Mouse (Mus musculus) megakaryocyte, embryonic 14.5 days (primary cell): ENCODE measurements around the gene Ubxn11. TPM values are rescaled to one million over a fixed set of nuclear protein-coding genes. Genes with fewer than 3 reads are reported as not detected.

Experiments
- H3K27me3 ChIP-seq: replicated peaks from 2 replicates; pipeline ENCODE3; 2012; ENCODE audit warnings: inconsistent platforms
- H3K36me3 ChIP-seq: replicated peaks from 2 replicates; pipeline ENCODE3; 2012; ENCODE audit warnings: low read length, inconsistent platforms, mixed read lengths
- H3K4me1 ChIP-seq: 2 replicates; pipeline ENCODE4 v1.6.1; 2012; ENCODE audit warnings: inconsistent platforms
- H3K4me3 ChIP-seq: replicated peaks from 2 replicates; pipeline ENCODE3; 2012; ENCODE audit warnings: moderate library complexity, mild to moderate bottlenecking, inconsistent platforms
- H3K9me3 ChIP-seq: 2 replicates; pipeline ENCODE4 v1.6.1; 2012; ENCODE audit warnings: inconsistent platforms
- FLI1 ChIP-seq: IDR thresholded peaks from 2 replicates; pipeline ENCODE4 v1.6.1; 2012; ENCODE audit warnings: low read length, inconsistent platforms, mixed read lengths
- GATA1 ChIP-seq: IDR thresholded peaks from 3 replicates; pipeline ENCODE4 v1.6.1; 2012; ENCODE audit warnings: mixed read lengths, low read length, inconsistent platforms, borderline replicate concordance
- polyA plus RNA-seq: library from polyadenylated mRNA; stranded (reverse); fragments of >175 nt; gene quantifications from 2 replicates; pipeline ENCODE4 v1.2.3, GENCODE M21; 2012; ENCODE audit warnings: low replicate concordance; ENCODE audit not compliant: insufficient read depth

The Ubxn11 gene
- polyA plus RNA-seq, 1 experiment: 69.8 TPM

- Histone ChIP-seq H3K36me3 (peaks cover 44% of the 10 kb centered on the region), H3K9me3 (no peaks in the 10 kb centered on the region), H3K27me3 (no peaks in the 10 kb centered on the region), H3K4me1 (peaks cover 100% of the 10 kb centered on the region), H3K4me3 (no peak overlapping the region)
- TF ChIP-seq FLI1 (no peak), GATA1 (no peak)
Observed at GRCm38 (mm10) chr4:134116501-134116900, 14.1 kb downstream of the Ubxn11 start.

GRCm38 (mm10) chr4:134117012-134117411 lies 14.6 kb downstream of the Ubxn11 start:
- TF ChIP-seq FLI1 (no peak), GATA1 (no peak)
- Histone ChIP-seq H3K27me3 (no peaks in the 10 kb centered on the region), H3K4me1 (peaks cover 100% of the 10 kb centered on the region), H3K36me3 (peaks cover 40% of the 10 kb centered on the region), H3K9me3 (no peaks in the 10 kb centered on the region), H3K4me3 (no peak overlapping the region)

GRCm38 (mm10) chr4:134118126-134118800 lies 15.9 kb downstream of the Ubxn11 start:
- Histone ChIP-seq H3K36me3 (peaks cover 36% of the 10 kb centered on the region), H3K4me3 (peak overlapping the region; percentile 68), H3K27me3 (no peaks in the 10 kb centered on the region), H3K4me1 (peaks cover 100% of the 10 kb centered on the region), H3K9me3 (no peaks in the 10 kb centered on the region)
- TF ChIP-seq FLI1 (no peak), GATA1 (no peak)

- Histone ChIP-seq H3K4me3 (peak overlapping the region; percentile 69), H3K27me3 (no peaks in the 10 kb centered on the region), H3K36me3 (peaks cover 42% of the 10 kb centered on the region), H3K9me3 (no peaks in the 10 kb centered on the region), H3K4me1 (peaks cover 100% of the 10 kb centered on the region)
- TF ChIP-seq GATA1: no peak
- no peak for TF ChIP-seq FLI1
Observed at GRCm38 (mm10) chr4:134119042-134119441, 16.7 kb downstream of the Ubxn11 start.

GRCm38 (mm10) chr4:134119644-134120043 lies 17.3 kb downstream of the Ubxn11 start:
- peaks cover 44% of the 10 kb centered on the region for H3K36me3 ChIP-seq
- H3K27me3 ChIP-seq: no peaks in the 10 kb centered on the region
- TF ChIP-seq FLI1 (no peak), GATA1 (no peak)
- no peaks in the 10 kb centered on the region for H3K9me3 ChIP-seq
- peak overlapping the region; percentile 69 for H3K4me3 ChIP-seq
- peaks cover 100% of the 10 kb centered on the region for H3K4me1 ChIP-seq

DNA sequence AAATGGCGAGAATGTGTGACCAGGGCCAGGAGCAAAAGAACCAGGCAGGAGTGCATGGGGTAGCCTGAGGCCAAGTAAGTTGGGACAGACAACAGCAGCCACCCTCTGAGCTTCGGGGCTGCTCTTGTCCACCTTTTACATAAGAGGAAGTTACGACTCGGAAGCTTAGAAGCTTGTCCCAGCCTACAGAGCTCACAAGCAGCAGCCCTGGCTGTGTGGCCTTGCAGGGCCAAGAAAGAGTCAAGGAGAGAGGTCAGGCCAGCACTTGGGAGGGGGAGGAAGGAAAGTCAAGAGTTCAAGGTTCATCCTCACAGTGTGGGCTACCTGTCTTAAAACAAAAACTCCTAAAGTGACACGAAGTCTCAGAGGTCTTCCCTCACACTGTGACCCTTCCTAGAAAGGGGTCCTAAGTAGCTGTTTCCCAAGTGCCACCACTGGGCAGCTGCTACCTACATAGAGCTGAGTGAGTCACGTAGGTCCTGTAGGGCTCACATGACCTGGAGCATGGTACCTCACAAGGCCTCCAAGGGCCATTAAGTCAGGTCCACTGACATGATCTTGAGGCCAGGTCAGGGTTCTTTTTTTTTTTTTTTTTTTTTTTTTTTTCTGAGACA lies 17.9 kb downstream of the Ubxn11 start:
- Histone ChIP-seq H3K36me3 (peaks cover 46% of the 10 kb centered on the region), H3K9me3 (no peaks in the 10 kb centered on the region), H3K27me3 (no peaks in the 10 kb centered on the region), H3K4me3 (peak overlapping the region; percentile 53), H3K4me1 (peaks cover 100% of the 10 kb centered on the region)
- TF ChIP-seq GATA1 (no peak), FLI1 (no peak)

GRCm38 (mm10) chr4:134120916-134121315 lies 18.5 kb downstream of the Ubxn11 start:
- H3K27me3 ChIP-seq: no peaks in the 10 kb centered on the region
- TF ChIP-seq GATA1 (no peak), FLI1 (no peak)
- peaks cover 47% of the 10 kb centered on the region for H3K36me3 ChIP-seq
- peaks cover 100% of the 10 kb centered on the region for H3K4me1 ChIP-seq
- peak overlapping the region; percentile 46 for H3K4me3 ChIP-seq
- H3K9me3 ChIP-seq: no peaks in the 10 kb centered on the region

- TF ChIP-seq FLI1 (no peak), GATA1 (no peak)
- Histone ChIP-seq H3K4me3 (peak overlapping the region; percentile 65), H3K9me3 (no peaks in the 10 kb centered on the region), H3K36me3 (peaks cover 50% of the 10 kb centered on the region), H3K4me1 (peaks cover 100% of the 10 kb centered on the region), H3K27me3 (no peaks in the 10 kb centered on the region)
Observed at GRCm38 (mm10) chr4:134121571-134121970, 19.2 kb downstream of the Ubxn11 start.

GRCm38 (mm10) chr4:134122281-134122680 lies 19.9 kb downstream of the Ubxn11 start:
- H3K4me1 ChIP-seq: peaks cover 100% of the 10 kb centered on the region

GRCm38 (mm10) chr4:134123147-134123546 lies 20.8 kb downstream of the Ubxn11 start:
- no peak for TF ChIP-seq FLI1
- TF ChIP-seq GATA1: no peak
- no peak overlapping the region for H3K4me3 ChIP-seq
- peaks cover 57% of the 10 kb centered on the region for H3K36me3 ChIP-seq
- peaks cover 100% of the 10 kb centered on the region for H3K4me1 ChIP-seq
- no peaks in the 10 kb centered on the region for H3K27me3 ChIP-seq
- H3K9me3 ChIP-seq: no peaks in the 10 kb centered on the region

More at GRCm38 (mm10) chr4:134122281-134122680, 19.9 kb downstream of the Ubxn11 start:
- Histone ChIP-seq H3K4me3 (no peak overlapping the region), H3K27me3 (no peaks in the 10 kb centered on the region), H3K9me3 (no peaks in the 10 kb centered on the region), H3K36me3 (peaks cover 58% of the 10 kb centered on the region)
- TF ChIP-seq FLI1 (no peak), GATA1 (no peak)
